16 mouse cellular contexts compared by ENCODE assay signal in genomic region chr5:112040678-112041077, GRCm38 (mm10).
A peak's percentile ranks its signal among the peaks of the same experiment; 100 is the strongest.
DNase-seq lines count a peak whose midpoint lies in the region; ATAC-seq lines count a peak whose summit lies in the region.
"Had no signal": no experiment of that assay in that cellular context is flagged by ENCODE, and none has a peak within 500 bp of the region (broad histone marks: within the 10 kb centered on the region; RNA-seq: fewer than 3 reads in every experiment).

No protein-coding gene starts in this region.

- H3K9me3 ChIP-seq in hindbrain, embryonic 10.5 days = no peaks in the 10 kb centered on the region
- H3K9me3 ChIP-seq in hindbrain, embryonic 11.5 days (ENCODE audit: control insufficient read depth, low read length) = no peaks in the 10 kb centered on the region
- H3K9me3 ChIP-seq in midbrain, embryonic 14.5 days (ENCODE audit: control insufficient read depth, low read length) = no peaks in the 10 kb centered on the region
- H3K9me3 ChIP-seq in midbrain, embryonic 10.5 days (replicated peaks) = no peaks in the 10 kb centered on the region
- no peaks in the 10 kb centered on the region for H3K9me3 ChIP-seq in forebrain, embryonic 14.5 days (replicated peaks; ENCODE audit: control insufficient read depth, low read length)
- H3K9me3 ChIP-seq: embryonic facial prominence, embryonic 13.5 days had no signal

- H3K9ac ChIP-seq in hindbrain, embryonic 11.5 days (ENCODE audit: low read depth, low read length) = no peak overlapping the region
- H3K9ac ChIP-seq in midbrain, embryonic 14.5 days (replicated peaks; ENCODE audit: low read length) = no peak overlapping the region
- no peak overlapping the region for H3K9ac ChIP-seq in forebrain, embryonic 14.5 days (ENCODE audit: low read length)
- H3K9ac ChIP-seq: embryonic facial prominence, embryonic 13.5 days had no signal

- no peak for ATAC-seq in hindbrain, embryonic 11.5 days (ENCODE audit: low FRiP score)
- ATAC-seq in midbrain, embryonic 14.5 days (ENCODE audit: low FRiP score, low TSS enrichment) = no peak
- peak; percentile 40; the same call in 1 of the 2 replicates for ATAC-seq in forebrain, embryonic 14.5 days
- ATAC-seq: CD4-positive, CD25-positive, alpha-beta regulatory T cell, adult 4 months; intestine, embryonic 16.5 days; lung, postnatal 0 days; Patski had no signal

- peaks cover 22% of the 10 kb centered on the region for H3K4me1 ChIP-seq in hindbrain, embryonic 10.5 days (replicated peaks)
- peaks cover 13% of the 10 kb centered on the region for H3K4me1 ChIP-seq in hindbrain, embryonic 11.5 days (replicated peaks; ENCODE audit: control insufficient read depth, insufficient read depth, low read length)
- peaks cover 36% of the 10 kb centered on the region for H3K4me1 ChIP-seq in midbrain, embryonic 14.5 days (ENCODE audit: control insufficient read depth, insufficient read depth, low read length)
- H3K4me1 ChIP-seq in midbrain, embryonic 10.5 days = peaks cover 31% of the 10 kb centered on the region
- peaks cover 36% of the 10 kb centered on the region for H3K4me1 ChIP-seq in forebrain, embryonic 14.5 days (ENCODE audit: control insufficient read depth, insufficient read depth, low read length)

- H3K27ac ChIP-seq in hindbrain, embryonic 10.5 days = peak overlapping the region; percentile 47; the same call in 1 of the 2 replicates
- H3K27ac ChIP-seq in hindbrain, embryonic 11.5 days (ENCODE audit: low read depth, low read length) = no peak overlapping the region
- peak overlapping the region; percentile 82; the same call in 1 of the 2 replicates for H3K27ac ChIP-seq in midbrain, embryonic 14.5 days (replicated peaks; ENCODE audit: low read depth, low read length)
- H3K27ac ChIP-seq in midbrain, embryonic 10.5 days (replicated peaks) = no peak overlapping the region; the same call in 1 of the 2 replicates
- H3K27ac ChIP-seq in forebrain, embryonic 14.5 days (ENCODE audit: low read depth, low read length) = peak overlapping the region; percentile 88
- H3K27ac ChIP-seq: embryonic facial prominence, embryonic 13.5 days had no signal

- WGBS in hindbrain, embryonic 10.5 days = 62% methylated on average over 1 of the region's 1 CpGs
- 42% methylated on average over 1 of the region's 1 CpGs for WGBS in hindbrain, embryonic 11.5 days
- 47% methylated on average over 1 of the region's 1 CpGs for WGBS in midbrain, embryonic 14.5 days
- WGBS in midbrain, embryonic 10.5 days = 52% methylated on average over 1 of the region's 1 CpGs
- WGBS in forebrain, embryonic 14.5 days = 43% methylated on average over 1 of the region's 1 CpGs

- no peak overlapping the region for H3K4me3 ChIP-seq in hindbrain, embryonic 10.5 days
- no peak overlapping the region for H3K4me3 ChIP-seq in hindbrain, embryonic 11.5 days (ENCODE audit: low read depth, low read length)
- H3K4me3 ChIP-seq in midbrain, embryonic 14.5 days (replicated peaks; ENCODE audit: low read depth, low read length) = no peak overlapping the region
- H3K4me3 ChIP-seq in midbrain, embryonic 10.5 days = no peak overlapping the region
- H3K4me3 ChIP-seq in forebrain, embryonic 14.5 days (ENCODE audit: low read depth, low read length) = no peak overlapping the region
- H3K4me3 ChIP-seq: embryonic facial prominence, embryonic 13.5 days had no signal

- H3K36me3 ChIP-seq in hindbrain, embryonic 10.5 days = no peaks in the 10 kb centered on the region
- no peaks in the 10 kb centered on the region for H3K36me3 ChIP-seq in hindbrain, embryonic 11.5 days (ENCODE audit: control insufficient read depth, insufficient read depth, low read length)
- no peaks in the 10 kb centered on the region for H3K36me3 ChIP-seq in midbrain, embryonic 14.5 days (ENCODE audit: control insufficient read depth, insufficient read depth, low read length)
- H3K36me3 ChIP-seq in midbrain, embryonic 10.5 days = no peaks in the 10 kb centered on the region
- H3K36me3 ChIP-seq in forebrain, embryonic 14.5 days (ENCODE audit: control insufficient read depth, insufficient read depth, low read length) = no peaks in the 10 kb centered on the region
- H3K36me3 ChIP-seq: embryonic facial prominence, embryonic 13.5 days had no signal

- H3K4me2 ChIP-seq in hindbrain, embryonic 11.5 days (replicated peaks; ENCODE audit: low read depth, low read length) = no peak overlapping the region
- no peak overlapping the region for H3K4me2 ChIP-seq in midbrain, embryonic 14.5 days (ENCODE audit: low read length)
- H3K4me2 ChIP-seq in forebrain, embryonic 14.5 days (ENCODE audit: low read length) = no peak overlapping the region
- H3K4me2 ChIP-seq: embryonic facial prominence, embryonic 13.5 days had no signal

- no peak for DNase-seq in hindbrain, embryonic 10.5 days (ENCODE audit: low spot score)
- no peak for DNase-seq in hindbrain, embryonic 11.5 days (ENCODE audit: low spot score)
- DNase-seq in midbrain, embryonic 14.5 days = no peak
- no peak for DNase-seq in midbrain, embryonic 10.5 days (ENCODE audit: low spot score)
- no peak for DNase-seq in forebrain, embryonic 14.5 days (ENCODE audit: low spot score)
- DNase-seq in thymus, postnatal 4 days = no peak
- no peak for DNase-seq in kidney, postnatal 14 days
- DNase-seq: adrenal gland, postnatal 10 days; cerebellum, adult 11 months; liver; thymus, postnatal 14 days had no signal

- no peaks in the 10 kb centered on the region for H3K27me3 ChIP-seq in hindbrain, embryonic 10.5 days (ENCODE audit: insufficient read depth, poor library complexity, severe bottlenecking)
- no peaks in the 10 kb centered on the region for H3K27me3 ChIP-seq in hindbrain, embryonic 11.5 days (ENCODE audit: control insufficient read depth, insufficient read depth, low read length)
- H3K27me3 ChIP-seq in midbrain, embryonic 14.5 days (ENCODE audit: control insufficient read depth, insufficient read depth, low read length) = no peaks in the 10 kb centered on the region
- H3K27me3 ChIP-seq in midbrain, embryonic 10.5 days (ENCODE audit: low read depth, poor library complexity, severe bottlenecking) = no peaks in the 10 kb centered on the region; the same call in 1 of the 2 replicates
- H3K27me3 ChIP-seq in forebrain, embryonic 14.5 days (replicated peaks; ENCODE audit: control insufficient read depth, insufficient read depth, low read length) = no peaks in the 10 kb centered on the region
- H3K27me3 ChIP-seq: embryonic facial prominence, embryonic 13.5 days had no signal

Comparison
In these comparisons a context has a peak if more than half of its experiments do, and no peak if none do; other contexts are left out.
1. H3K27ac ChIP-seq: peak in hindbrain, embryonic 10.5 days (single experiment), midbrain, embryonic 14.5 days (single experiment) and forebrain, embryonic 14.5 days (single experiment); none in hindbrain, embryonic 11.5 days (single experiment) and midbrain, embryonic 10.5 days (single experiment).